Mouse (Mus musculus) myocyte (in vitro differentiated cells): ENCODE measurements around the gene Spem2. TPM values are rescaled to one million over a fixed set of nuclear protein-coding genes. Genes with fewer than 3 reads are reported as not detected.

Experiments
- H3K27me3 ChIP-seq: one replicate; pipeline ENCODE4 v1.6.1; 2011; ENCODE audit not compliant: control insufficient read depth, insufficient read depth, insufficient read length
- H3K36me3 ChIP-seq: one replicate; pipeline ENCODE4 v1.6.1; 2011; ENCODE audit not compliant: control insufficient read depth, insufficient read depth
- H3K4me2 ChIP-seq: one replicate; pipeline ENCODE4 v1.6.1; 2011; ENCODE audit warnings: low read depth, control low read depth
- H3K4me3 ChIP-seq: one replicate; pipeline ENCODE4 v1.5.1; 2011; ENCODE audit warnings: mild to moderate bottlenecking, control low read depth, moderate library complexity
- H3K79me2 ChIP-seq: one replicate; pipeline ENCODE4 v1.6.1; 2011; ENCODE audit not compliant: control insufficient read depth, insufficient read depth
- H3ac ChIP-seq: one replicate; pipeline ENCODE4 v1.6.1; 2011; ENCODE audit not compliant: control insufficient read depth, insufficient read length
- CEBPB ChIP-seq: IDR thresholded peaks from 2 replicates; pipeline ENCODE4 v1.6.1; 2011; ENCODE audit warnings: mild to moderate bottlenecking, moderate library complexity; ENCODE audit not compliant: poor library complexity, insufficient read depth, severe bottlenecking
- E2F4 ChIP-seq: IDR thresholded peaks from one replicate; pipeline ENCODE4 v1.6.1; 2011; ENCODE audit warnings: mild to moderate bottlenecking, control low read depth, moderate library complexity; ENCODE audit not compliant: insufficient read depth
- MAX ChIP-seq: IDR thresholded peaks from one replicate; pipeline ENCODE4 v1.6.1; 2011; ENCODE audit warnings: low read depth, mild to moderate bottlenecking, control low read depth
- MYOD1 ChIP-seq, 3 experiments: IDR thresholded peaks; one replicate each; pipeline ENCODE4 v1.6.1; 2011; ENCODE audit warnings: control low read depth in 2 of 3, low read depth in 2 of 3, mild to moderate bottlenecking in 2 of 3, moderate library complexity in 1 of 3; ENCODE audit not compliant: insufficient read length in 2 of 3, control insufficient read depth in 1 of 3
- MYOG ChIP-seq, 3 experiments: IDR thresholded peaks; one replicate each; pipeline ENCODE4 v1.6.1; 2011; ENCODE audit warnings: control low read depth in 2 of 3, low read depth in 2 of 3, mild to moderate bottlenecking in 2 of 3; ENCODE audit not compliant: insufficient read length in 2 of 3, control insufficient read depth in 1 of 3, insufficient read depth in 1 of 3
- POLR2A ChIP-seq: IDR thresholded peaks from one replicate; pipeline ENCODE4 v1.6.1; 2011; ENCODE audit warnings: low read depth, mild to moderate bottlenecking, control low read depth, moderate library complexity; ENCODE audit not compliant: insufficient read length
- POLR2AphosphoS2 ChIP-seq: IDR thresholded peaks from one replicate; pipeline ENCODE4 v1.6.1; 2011; ENCODE audit warnings: low read depth, control low read depth; ENCODE audit not compliant: insufficient read length
- REST ChIP-seq: IDR thresholded peaks from one replicate; pipeline ENCODE4 v1.6.1; 2011; ENCODE audit warnings: mild to moderate bottlenecking, control low read depth, moderate library complexity; ENCODE audit not compliant: insufficient read depth, insufficient read length
- SRF ChIP-seq: IDR thresholded peaks from one replicate; pipeline ENCODE4 v1.6.1; 2011; ENCODE audit warnings: low read depth; ENCODE audit not compliant: control insufficient read depth, insufficient read length
- TCF12 ChIP-seq: IDR thresholded peaks from one replicate; pipeline ENCODE4 v1.6.1; 2011; ENCODE audit warnings: mild to moderate bottlenecking, control low read depth; ENCODE audit not compliant: poor library complexity, insufficient read depth, severe bottlenecking
- TCF3 ChIP-seq: IDR thresholded peaks from one replicate; pipeline ENCODE4 v1.6.1; 2011; ENCODE audit warnings: low read depth, control low read depth; ENCODE audit not compliant: insufficient read length
- USF1 ChIP-seq: IDR thresholded peaks from one replicate; pipeline ENCODE4 v1.6.1; 2011; ENCODE audit warnings: low read depth, mild to moderate bottlenecking, control low read depth, moderate library complexity
- polyA plus RNA-seq: library from polyadenylated mRNA; unstranded; fragments of >200 nt; fragmentation: generic; extraction: Trizol; gene quantifications from one replicate; pipeline ENCODE4 v1.2.1, GENCODE M21; 2012; ENCODE audit warnings: missing spikeins

Spem2 gene
- polyA plus RNA-seq, 1 experiment, result not detected

DNA sequence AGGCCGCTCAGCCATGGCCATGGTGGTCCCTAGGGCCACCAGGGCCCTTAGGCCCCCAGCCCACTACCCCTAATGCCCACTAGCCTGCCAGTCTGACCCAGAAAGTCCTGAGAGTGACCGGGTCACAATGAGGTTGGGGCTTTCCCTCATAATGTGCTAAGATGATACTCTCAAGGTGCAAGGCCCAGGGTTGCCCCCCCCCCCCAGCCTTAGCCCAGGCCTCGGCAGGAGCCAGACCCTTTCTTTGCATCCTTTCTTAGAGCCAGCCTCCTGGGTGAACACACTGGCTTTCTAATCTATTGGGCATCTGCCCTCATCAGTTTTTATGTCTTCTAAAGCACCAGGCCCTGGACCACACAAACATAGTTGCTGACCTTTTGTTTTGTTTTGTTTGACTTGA lies 3.8 kb upstream of the Spem2 start, which contains the start of gene Spem1:
TSS of gene Spem1 (minus strand) at position 101 of the 400 bp plus-strand sequence.
- Histone ChIP-seq H3K27me3 (no peaks in the 10 kb centered on the region), H3K36me3 (no peaks in the 10 kb centered on the region), H3K4me3 (no peak within 1 kb of the TSS), H3ac (no peak within 1 kb of the TSS), H3K4me2 (no peak within 1 kb of the TSS), H3K79me2 (no peaks in the 10 kb centered on the region)
- no peak for TF ChIP-seq REST
- TF ChIP-seq CEBPB, result no peak
- TF ChIP-seq POLR2AphosphoS2, result no peak
- no peak for TF ChIP-seq E2F4
- no peak for TF ChIP-seq TCF12
- TF ChIP-seq MAX, result no peak
- no peak for TF ChIP-seq POLR2A
- TF ChIP-seq USF1, result no peak
- no peak for TF ChIP-seq SRF
- TF ChIP-seq MYOG (IDR thresholded peaks at IDR 0.05; ENCODE audit: control insufficient read depth in 1 of 3, insufficient read depth in 1 of 3, insufficient read length in 2 of 3, low read depth in 2 of 3), result no peak
- TF ChIP-seq MYOD1 (IDR thresholded peaks at IDR 0.05; ENCODE audit: control insufficient read depth in 1 of 3, insufficient read length in 2 of 3, low read depth in 2 of 3), result no peak
- no peak for TF ChIP-seq TCF3

DNA sequence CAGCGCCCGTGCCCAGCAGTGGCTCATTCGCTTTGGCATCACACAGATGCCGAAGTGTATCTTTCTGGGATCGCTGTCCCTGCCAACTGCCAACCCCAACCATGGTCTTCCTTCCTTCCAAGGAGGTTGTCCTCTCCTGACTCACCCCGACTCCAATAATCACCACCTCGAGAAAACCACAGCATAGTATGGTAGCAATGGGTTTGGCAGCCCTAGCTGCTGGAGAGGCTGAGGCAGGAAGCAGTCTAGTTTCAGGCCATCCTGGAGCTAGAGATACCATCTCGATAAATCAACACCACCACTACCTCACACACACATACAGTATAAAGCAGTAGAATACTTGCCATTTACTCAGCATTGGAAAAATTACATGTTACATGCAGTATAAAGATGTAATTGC lies 606 bp upstream of the Spem2 start:
- TF ChIP-seq MYOD1 (IDR thresholded peaks at IDR 0.05; ENCODE audit: control insufficient read depth in 1 of 3, insufficient read length in 2 of 3, low read depth in 2 of 3), result no peak
- no peak for TF ChIP-seq CEBPB
- TF ChIP-seq USF1, result no peak
- TF ChIP-seq MYOG (IDR thresholded peaks at IDR 0.05; ENCODE audit: control insufficient read depth in 1 of 3, insufficient read depth in 1 of 3, insufficient read length in 2 of 3, low read depth in 2 of 3), result no peak
- no peak for TF ChIP-seq POLR2AphosphoS2
- TF ChIP-seq REST, result no peak
- H3K27me3 ChIP-seq, result no peaks in the 10 kb centered on the region
- H3K79me2 ChIP-seq, result no peaks in the 10 kb centered on the region
- H3K36me3 ChIP-seq, result no peaks in the 10 kb centered on the region
- H3ac ChIP-seq, result no peak overlapping the region
- H3K4me2 ChIP-seq, result no peak overlapping the region
- no peak overlapping the region for H3K4me3 ChIP-seq

DNA sequence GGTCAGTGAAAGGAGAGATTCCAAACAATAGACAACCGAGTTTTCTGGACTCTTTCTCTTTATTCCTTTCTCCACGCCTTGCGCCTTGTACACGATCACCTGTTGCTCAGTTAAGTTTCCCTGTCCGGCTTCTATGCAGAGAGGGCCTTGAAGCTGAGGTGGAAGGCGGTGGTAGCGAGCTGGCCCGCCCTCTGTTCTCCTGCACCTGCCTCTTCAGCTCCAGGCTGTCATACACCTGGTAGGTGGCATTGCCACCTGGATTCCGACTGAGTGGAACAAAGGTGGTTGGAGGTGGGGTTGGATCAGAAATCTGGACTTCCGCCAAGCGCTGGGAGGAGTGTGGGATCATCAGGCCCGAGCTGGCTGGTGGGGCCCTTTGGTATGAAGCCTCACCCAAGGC lies 1.7 kb downstream of the Spem2 start:
- Histone ChIP-seq H3K4me3 (no peak overlapping the region), H3K4me2 (no peak overlapping the region), H3K27me3 (no peaks in the 10 kb centered on the region), H3ac (no peak overlapping the region), H3K79me2 (no peaks in the 10 kb centered on the region), H3K36me3 (no peaks in the 10 kb centered on the region)
- TF ChIP-seq REST, result no peak
- TF ChIP-seq MYOG (IDR thresholded peaks at IDR 0.05; ENCODE audit: control insufficient read depth in 1 of 3, insufficient read depth in 1 of 3, insufficient read length in 2 of 3, low read depth in 2 of 3), result no peak
- TF ChIP-seq MYOD1 (IDR thresholded peaks at IDR 0.05; ENCODE audit: control insufficient read depth in 1 of 3, insufficient read length in 2 of 3, low read depth in 2 of 3), result no peak

DNA sequence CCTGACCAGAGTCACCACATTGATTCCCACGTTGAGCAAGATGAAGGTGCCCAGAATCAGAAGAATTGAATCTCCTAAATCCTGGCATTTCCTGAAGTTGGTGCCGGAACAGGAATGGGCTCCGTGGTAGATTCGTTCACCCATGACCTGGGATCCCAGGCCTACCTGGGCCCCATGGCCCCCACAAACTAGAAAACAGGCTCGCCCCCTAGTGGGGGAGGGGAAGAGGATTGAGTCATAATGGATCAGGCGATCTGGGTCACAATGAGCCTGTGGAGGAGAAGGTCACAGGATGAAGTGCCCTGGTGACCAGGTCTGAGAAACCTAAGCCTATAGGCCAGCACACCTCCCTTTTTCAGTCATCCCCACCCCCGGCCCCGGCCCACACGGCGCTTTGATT lies 3.1 kb downstream of the Spem2 start, which contains the start of gene Gm39566:
TSS of gene Gm39566 (minus strand) at position 144 of the 400 bp plus-strand sequence.
- Histone ChIP-seq H3K4me2 (no peak within 1 kb of the TSS), H3K79me2 (no peaks in the 10 kb centered on the region), H3K4me3 (no peak within 1 kb of the TSS), H3K36me3 (no peaks in the 10 kb centered on the region), H3K27me3 (no peaks in the 10 kb centered on the region), H3ac (no peak within 1 kb of the TSS)
- TF ChIP-seq MYOG (IDR thresholded peaks at IDR 0.05; ENCODE audit: control insufficient read depth in 1 of 3, insufficient read depth in 1 of 3, insufficient read length in 2 of 3, low read depth in 2 of 3) (no peak), SRF (no peak), MAX (no peak), REST (no peak), CEBPB (no peak), MYOD1 (IDR thresholded peaks at IDR 0.05; ENCODE audit: control insufficient read depth in 1 of 3, insufficient read length in 2 of 3, low read depth in 2 of 3) (no peak), POLR2A (no peak), POLR2AphosphoS2 (no peak), E2F4 (no peak), TCF12 (no peak), TCF3 (no peak), USF1 (no peak)

DNA sequence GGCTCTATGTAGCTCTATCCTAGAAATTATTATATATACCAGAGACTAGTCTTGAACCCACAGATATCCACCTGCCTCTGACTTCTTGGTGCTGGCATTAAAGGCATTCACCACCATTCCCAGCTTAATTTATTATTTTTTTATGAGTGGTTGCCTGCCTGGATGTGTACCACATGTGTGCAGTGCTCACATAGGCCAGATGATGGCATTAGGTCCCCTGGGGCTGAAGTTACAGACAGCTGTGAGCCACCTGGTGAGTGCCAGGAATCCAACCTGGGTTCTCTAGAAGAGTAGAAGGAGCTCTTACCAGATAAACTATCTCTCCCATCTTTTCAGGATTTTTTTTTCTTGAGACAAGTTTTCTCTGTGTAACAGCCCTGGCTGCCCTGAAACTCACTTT lies 8.0 kb downstream of the Spem2 start:
- Histone ChIP-seq H3K79me2 (no peaks in the 10 kb centered on the region), H3K36me3 (no peaks in the 10 kb centered on the region), H3K4me3 (no peak overlapping the region), H3K4me2 (no peak overlapping the region), H3K27me3 (no peaks in the 10 kb centered on the region), H3ac (no peak overlapping the region)
- TF ChIP-seq E2F4 (no peak), CEBPB (no peak), REST (no peak), POLR2A (no peak), TCF3 (no peak), MYOG (IDR thresholded peaks at IDR 0.05; ENCODE audit: control insufficient read depth in 1 of 3, insufficient read depth in 1 of 3, insufficient read length in 2 of 3, low read depth in 2 of 3) (no peak), TCF12 (no peak), POLR2AphosphoS2 (no peak), MYOD1 (IDR thresholded peaks at IDR 0.05; ENCODE audit: control insufficient read depth in 1 of 3, insufficient read length in 2 of 3, low read depth in 2 of 3) (no peak), MAX (no peak), USF1 (no peak), SRF (no peak)
